Mouse (Mus musculus) spleen, embryonic (tissue): ENCODE results near the gene Snx4.
"Not testable (repeated sequence)": the region's sequence is repeated elsewhere in the genome, so short reads cannot be mapped to it uniquely, and the experiment has no call there.

Source experiments
- CTCF ChIA-PET: fragments of 350-600 bp; sonication (Branson Sonifier 250); formaldehyde crosslinking; loops from one replicate; lab custom pipeline; 2022; lab: Charles Lee

Gene Snx4

DNA sequence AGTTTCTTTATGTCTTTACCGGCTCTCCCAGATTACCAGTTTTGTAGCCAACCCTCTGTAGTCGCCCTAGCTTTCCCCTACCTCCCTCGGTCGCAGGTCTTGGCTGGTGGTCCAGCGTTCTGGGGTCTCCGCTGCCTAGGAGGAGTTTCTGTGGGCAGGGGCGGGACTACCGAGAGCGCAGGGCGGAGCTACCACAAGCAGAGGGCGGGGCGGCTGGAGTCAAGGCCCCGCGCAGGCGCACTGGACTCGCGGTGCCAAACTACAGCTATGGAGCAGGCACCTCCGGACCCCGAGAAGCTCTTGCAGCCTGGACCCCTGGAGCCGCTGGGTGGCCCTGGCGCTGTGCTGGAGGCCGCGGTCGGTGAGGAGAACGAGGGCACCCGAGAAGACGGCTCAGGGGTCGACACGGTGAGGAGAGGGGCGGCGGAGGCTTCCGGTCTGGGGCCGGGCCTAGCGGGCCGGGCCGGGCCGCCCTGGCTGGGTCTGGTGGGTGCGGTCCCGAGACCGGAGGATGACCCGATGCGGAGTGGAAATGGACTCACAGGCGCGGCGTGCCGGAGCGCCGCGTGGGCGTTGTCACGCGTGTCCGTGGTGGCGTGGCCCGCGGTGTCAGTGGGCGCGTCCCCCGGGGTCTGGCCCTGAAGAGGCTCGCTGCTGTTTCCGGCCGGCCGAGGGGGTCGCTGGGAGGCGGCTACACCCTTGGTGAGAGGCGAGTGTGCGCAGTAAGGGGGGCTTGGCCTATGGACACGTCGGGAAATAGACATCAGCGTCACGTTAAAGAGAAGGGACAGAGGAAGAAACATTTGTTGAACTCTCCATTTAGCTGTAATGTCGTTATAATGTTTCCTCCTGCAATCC lies at the start of gene Snx4:
TSS of gene Snx4 (plus strand) at position 249 of the 858 bp plus-strand sequence.
- CTCF ChIA-PET = interaction anchor here (0.6 kb wide), 1 partner anchor 140 kb away, joined by 3 read pairs; no protein-coding TSS in a partner anchor

DNA sequence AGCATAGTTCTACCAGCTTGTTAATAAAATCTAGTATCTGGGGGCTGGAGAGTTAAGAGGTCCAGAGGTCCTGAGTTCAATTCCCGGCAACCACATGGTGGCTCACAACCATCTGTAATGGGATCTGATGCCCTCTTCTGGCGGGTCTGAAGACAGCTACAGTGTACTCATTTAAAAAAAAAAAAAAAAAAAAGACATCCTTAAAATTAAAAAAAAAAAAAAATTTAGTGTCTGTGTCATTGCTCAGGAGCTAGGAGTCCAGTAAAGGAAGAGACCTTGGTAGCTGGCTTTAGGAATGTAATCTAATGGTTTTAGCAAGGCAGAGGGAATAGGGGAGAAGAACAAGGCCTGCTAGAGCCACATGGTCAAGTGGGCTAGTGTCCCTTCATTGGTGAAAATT lies 40.4 kb upstream of the Snx4 start:
- CTCF ChIA-PET = interaction anchor here (0.7 kb wide), 1 partner anchor 575 kb away, joined by 3 read pairs; no protein-coding TSS in a partner anchor

DNA sequence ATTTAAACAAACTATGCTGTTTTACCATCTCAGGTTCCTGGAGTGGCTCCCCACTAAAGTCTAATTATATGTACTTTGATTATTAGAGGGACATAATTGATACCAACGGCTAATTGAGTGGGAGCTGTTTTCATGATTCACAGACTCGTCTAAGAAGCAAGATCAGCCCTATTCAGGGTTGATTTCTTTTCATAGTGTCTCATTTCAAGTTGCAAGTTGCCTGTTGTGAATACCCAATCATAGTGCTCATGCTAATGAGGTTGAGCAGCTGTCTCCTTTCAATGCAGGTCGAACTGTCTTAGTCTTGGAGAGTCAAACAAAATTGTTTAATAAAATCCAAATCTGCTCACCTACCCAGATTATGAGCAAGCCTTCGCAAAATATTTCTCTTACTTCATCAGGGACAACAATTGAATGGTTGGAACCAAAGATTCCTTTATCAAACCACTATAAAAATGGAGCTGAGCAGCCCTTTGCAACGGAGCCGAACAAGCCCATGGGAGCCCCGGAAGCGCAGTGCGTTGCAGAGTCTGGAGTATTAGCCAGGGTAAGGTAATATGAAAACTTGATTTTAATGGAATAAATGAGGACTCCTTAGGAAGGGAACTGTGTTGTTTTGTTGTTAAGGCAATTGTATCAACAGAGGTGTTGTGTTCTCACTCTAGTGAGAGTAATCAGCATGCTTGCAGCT lies 34.8 kb upstream of the Snx4 start:
- CTCF ChIA-PET = no interaction called here

GRCm38 (mm10) chr16:33217553-33218085 lies 33.6 kb upstream of the Snx4 start:
- CTCF ChIA-PET = not testable (repeated sequence)

GRCm38 (mm10) chr16:33222482-33222881 lies 28.8 kb upstream of the Snx4 start:
- CTCF ChIA-PET = no interaction called here

DNA sequence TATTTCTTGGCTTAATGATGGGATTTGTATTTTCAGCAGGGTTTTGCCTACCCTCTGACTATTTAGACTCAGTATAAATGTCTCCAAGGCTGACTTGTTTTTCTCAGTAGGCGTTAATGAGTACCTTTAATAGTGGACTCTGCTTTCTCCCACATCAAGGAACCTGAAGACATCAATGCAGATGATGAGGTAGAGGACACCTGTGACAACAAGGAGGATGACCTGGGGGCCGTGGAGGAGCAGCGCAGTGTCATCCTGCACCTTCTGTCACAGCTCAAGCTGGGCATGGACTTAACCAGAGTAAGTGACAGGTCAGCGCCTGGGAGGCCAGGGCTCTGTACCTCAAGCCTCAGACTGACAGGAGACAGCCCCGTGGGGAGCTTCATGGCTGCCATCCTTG lies 26.9 kb upstream of the Snx4 start:
- CTCF ChIA-PET = no interaction called here

- CTCF ChIA-PET = no interaction called here
These were observed 17.1 kb upstream of the Snx4 start for GRCm38 (mm10) chr16:33234128-33234527.

GRCm38 (mm10) chr16:33236151-33236550 lies 15.1 kb upstream of the Snx4 start:
- CTCF ChIA-PET = no interaction called here

DNA sequence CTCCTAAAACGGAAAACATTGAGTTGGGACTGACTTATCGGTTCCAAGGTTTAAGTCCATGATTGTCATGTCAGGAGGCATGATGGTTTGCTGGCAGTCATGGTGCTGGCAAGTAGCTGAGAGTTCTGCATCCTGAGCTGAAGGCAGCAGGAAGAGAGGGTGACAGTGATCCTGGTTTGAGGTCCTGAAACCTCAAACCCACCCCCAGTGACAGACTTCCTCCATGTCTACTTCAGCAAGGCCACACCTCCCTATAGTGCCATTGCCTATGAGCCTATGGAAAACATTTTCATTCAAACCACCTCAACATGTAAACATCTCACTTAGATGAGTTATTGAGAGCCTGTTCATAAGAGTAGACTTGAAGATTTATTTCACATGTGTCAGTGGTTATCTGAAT lies 11.9 kb upstream of the Snx4 start:
- CTCF ChIA-PET = interaction anchor here (0.6 kb wide), 1 partner anchor 598 kb away, joined by 3 read pairs; no protein-coding TSS in a partner anchor

DNA sequence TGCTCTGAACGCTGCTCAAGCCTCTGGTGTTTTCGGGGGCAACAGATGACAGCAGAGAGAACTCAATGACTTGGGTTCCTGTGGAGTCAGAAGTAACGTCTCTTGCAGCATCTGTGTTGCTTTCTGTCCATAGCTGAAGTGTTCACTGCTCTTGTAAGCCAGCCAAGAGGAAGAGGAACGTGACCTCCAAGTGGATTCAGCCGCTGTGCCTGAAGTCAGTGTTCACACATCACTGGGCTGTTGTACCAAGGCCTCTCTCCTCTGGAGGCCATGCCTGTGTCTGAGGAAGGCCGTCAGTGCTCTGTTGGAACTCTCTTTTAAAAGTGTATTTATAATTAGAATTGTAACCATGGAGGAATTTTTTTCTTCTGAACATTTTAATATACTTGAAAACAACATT lies 9.2 kb upstream of the Snx4 start:
- CTCF ChIA-PET = no interaction called here

- CTCF ChIA-PET = interaction anchor here (0.7 kb wide), 1 partner anchor 44 kb away, joined by 9 read pairs; no protein-coding TSS in a partner anchor
These were observed 7.0 kb upstream of the Snx4 start for GRCm38 (mm10) chr16:33244136-33244691.

DNA sequence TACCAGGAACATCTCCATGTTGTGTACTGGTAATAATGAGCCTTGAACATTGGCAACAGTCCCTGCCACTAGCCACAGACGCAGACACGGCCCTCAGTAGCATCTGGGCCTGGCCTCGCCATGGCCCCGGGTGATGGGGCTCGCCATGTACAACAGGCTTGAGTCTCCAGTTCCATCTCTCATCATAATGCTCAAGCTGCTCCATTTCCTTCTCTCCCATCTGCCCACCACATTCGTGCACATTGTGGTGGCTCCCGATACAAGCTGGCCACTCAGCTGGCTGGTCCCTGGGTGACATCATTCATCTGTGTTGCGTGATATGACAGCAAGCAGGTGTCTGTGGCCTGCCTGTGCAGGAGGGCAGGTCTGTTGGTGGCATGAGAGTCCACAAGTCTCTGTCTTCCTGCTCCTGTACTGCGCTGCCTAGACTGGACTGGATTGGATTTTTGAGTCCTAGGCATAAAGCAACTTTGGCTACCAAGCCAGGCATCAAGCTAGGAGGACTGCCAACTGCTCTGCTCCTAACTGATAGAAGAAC lies 6.2 kb upstream of the Snx4 start:
- CTCF ChIA-PET = no interaction called here

DNA sequence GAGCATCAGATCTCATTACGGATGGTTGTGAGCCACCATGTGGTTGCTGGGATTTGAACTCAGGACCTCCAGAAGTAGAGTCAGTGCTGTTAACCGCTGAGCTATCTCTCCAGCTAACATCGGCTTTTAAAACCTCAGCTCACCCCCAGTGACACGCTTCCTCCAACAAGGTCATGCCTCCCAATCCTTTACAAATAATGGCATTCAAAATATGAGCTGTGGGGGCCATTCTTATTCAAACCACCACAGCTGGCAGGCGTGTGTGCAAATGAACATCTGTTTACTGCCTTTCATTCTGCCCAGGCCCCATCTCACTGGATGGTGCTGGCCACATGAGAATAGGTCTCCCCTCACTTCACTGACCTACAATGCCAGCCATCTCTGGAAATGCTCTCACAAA lies 4.7 kb upstream of the Snx4 start:
- CTCF ChIA-PET = no interaction called here

DNA sequence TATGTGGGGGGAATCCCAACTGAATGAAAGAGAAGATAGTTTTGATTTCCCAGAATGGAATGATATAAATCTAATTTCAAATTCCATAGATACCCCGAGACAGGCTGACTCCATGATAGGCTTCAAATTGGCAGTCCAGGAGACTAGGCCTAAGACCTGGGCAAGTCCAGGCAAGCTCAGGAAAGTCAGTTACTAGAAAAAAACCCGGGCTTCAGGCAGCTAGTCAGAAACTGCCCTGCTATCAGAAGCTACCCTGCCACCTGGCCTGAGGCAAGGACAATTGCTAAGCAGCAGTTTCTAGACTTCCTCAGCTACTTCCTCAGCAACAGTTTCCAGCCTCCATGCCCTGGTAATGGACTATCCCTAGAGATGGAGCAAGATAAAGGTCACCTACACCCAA lies 4.2 kb upstream of the Snx4 start:
- CTCF ChIA-PET = no interaction called here

GRCm38 (mm10) chr16:33250651-33251120 lies 556 bp upstream of the Snx4 start:
- CTCF ChIA-PET = no interaction called here

DNA sequence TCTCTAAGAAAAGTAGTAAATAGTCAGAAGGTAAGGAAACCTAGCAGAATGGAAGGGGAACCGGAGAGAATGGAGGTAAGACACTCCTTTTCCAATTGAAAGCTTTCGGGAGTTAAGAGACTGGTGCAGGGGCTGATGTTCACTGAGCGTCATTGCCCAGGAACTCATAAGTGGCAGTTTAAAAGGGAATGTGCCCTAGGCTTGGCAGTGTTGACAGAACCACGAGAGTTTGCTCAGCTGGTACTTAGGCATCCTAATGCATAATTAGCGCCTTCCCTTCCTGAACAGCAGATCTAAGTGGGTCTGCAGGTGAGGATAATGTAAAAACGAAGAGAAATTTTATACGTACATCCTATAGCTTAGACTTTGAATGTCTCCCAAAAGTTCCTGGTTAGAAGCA lies 4.4 kb downstream of the Snx4 start:
- CTCF ChIA-PET = interaction anchor here (0.8 to 1.0 kb wide), 2 partner anchors 40 to 1830 kb away, joined by 3 read pairs; no protein-coding TSS in a partner anchor

DNA sequence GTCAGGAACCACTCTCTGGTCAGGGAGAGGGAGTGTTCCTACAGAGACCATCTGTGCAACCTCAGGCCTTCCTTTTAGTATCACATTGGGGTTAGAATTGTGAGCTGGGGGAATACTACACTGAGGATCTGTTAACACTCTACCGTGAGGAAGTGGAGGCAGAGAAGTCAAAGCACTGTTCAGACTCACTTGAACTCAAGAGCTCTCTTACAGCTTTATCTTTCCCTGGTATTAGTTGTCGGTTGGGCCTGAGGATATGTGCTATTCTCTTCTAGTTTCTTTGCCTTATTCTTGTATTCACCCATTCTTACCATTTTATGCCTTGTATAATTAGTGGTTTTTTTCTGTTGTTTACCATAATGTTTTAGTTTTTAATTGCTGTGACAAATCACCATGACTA lies 7.3 kb downstream of the Snx4 start:
- CTCF ChIA-PET = interaction anchor here (0.5 kb wide), 1 partner anchor 72 kb away, joined by 3 read pairs; no protein-coding TSS in a partner anchor

DNA sequence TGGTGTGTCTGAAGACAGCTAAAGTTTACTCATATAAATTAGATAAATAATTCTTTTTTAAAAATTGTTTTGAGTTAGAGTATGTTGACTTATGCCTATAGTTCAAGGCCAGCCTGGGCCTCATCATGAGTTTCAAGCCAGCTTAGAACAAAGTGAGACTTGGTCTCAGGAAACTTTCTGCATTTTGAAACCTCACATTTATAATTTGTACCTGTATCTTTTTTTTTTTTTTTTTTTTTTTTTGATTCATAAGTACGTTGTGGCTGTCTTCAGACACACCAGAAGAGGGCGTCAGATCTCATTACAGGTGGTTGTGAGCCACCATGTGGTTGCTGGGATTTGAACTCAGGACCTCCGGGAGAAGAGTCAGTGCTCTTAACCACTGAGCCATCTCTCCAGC lies 8.6 kb downstream of the Snx4 start:
- CTCF ChIA-PET = interaction anchor here (0.6 kb wide), 1 partner anchor 10 kb away, joined by 4 read pairs; no protein-coding TSS in a partner anchor

DNA sequence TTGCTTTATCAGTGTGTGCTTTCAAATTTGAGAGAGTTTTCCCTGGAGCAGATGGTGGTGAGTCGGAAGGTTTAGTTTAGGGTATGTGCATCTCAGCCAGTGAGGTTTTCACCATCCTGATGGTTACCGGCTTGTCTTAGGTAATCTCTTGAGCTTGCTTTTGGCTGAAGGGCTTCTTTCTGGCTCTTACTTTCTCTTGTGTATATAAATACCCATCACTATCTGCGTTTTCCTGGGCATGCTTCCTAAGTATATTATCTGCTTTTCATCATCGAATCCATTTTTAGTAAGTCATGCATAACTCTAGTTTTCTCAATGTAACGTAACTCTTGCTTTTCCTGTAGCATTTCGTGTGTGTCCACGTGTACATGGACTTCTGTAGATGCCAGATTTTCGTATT lies 9.6 kb downstream of the Snx4 start:
- CTCF ChIA-PET = no interaction called here

DNA sequence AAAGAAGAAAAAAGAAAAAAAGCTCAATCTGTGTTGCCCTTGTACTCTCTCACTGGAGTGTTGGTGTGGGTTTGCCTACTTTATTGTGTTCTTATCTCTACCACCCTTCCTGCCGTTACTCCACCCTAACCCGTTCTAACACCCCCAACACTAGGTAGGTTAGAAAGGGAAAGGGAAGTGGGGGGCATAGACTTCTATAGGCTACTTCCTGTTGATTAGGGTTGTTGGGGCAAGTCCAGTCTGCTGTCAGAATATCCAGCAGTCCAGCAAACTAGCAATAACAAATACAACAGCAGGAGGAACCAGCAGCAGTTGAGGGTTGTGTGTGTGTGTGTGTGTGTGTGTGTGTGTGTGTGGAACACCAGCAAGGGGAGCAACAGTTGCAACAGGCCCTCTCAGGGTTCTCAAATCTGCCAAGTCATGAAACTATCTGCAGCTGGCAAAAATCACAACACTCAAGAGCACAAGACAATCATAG lies 10.4 kb downstream of the Snx4 start:
- CTCF ChIA-PET = interaction anchor here (0.7 kb wide), 1 partner anchor 35 kb away, joined by 4 read pairs; no protein-coding TSS in a partner anchor

DNA sequence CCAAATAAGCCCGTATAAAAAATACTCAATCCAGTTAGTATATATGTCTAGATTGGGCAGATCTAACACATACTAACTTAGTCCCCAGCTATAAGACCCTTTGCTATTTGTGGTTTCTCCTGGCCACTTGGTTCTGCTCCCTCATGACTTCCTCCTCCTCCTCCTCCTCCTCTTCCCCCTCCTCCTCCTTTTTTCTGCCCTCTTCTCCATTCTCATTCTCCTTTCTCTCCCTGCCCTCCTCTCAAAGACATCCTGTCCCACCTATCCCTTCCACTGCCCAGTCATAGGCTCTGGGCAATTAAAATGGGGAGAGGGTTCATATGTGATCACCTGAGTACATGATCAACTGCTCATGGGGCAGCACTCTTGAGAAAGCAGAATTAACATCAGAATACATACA lies 10.9 kb downstream of the Snx4 start:
- CTCF ChIA-PET = no interaction called here
